Mouse (Mus musculus): Measurements from ENCODE around the gene Gm28047. TPM values are rescaled to one million over a fixed set of nuclear protein-coding genes. Genes with fewer than 3 reads are reported as not detected.
A peak's percentile ranks its signal among the peaks of the same experiment; 100 is the strongest.
"Not testable (repeated sequence)": the region's sequence is repeated elsewhere in the genome, so short reads cannot be mapped to it uniquely, and the experiment has no call there.

Gene Gm28047
- total RNA-seq, 1 experiment from 2014 or later: 1.7 TPM

GRCm38 (mm10) chr15:102624291-102624969, 437 bp downstream of the Gm28047 start:
- ATAC-seq (replicated peaks in 1 of 2; ENCODE audit: insufficient read depth in 1 of 2, low FRiP score in 2 of 2, low TSS enrichment in 1 of 2, low read depth in 1 of 2, poor library complexity in 2 of 2, severe bottlenecking in 2 of 2): peak; percentile 0 to 4; a peak in 1 of 4 replicates

- no peak for ATAC-seq (replicated peaks in 1 of 2; ENCODE audit: insufficient read depth in 1 of 2, low FRiP score in 2 of 2, low TSS enrichment in 1 of 2, low read depth in 1 of 2, poor library complexity in 2 of 2, severe bottlenecking in 2 of 2)
Measured at GRCm38 (mm10) chr15:102623121-102623520, 1.7 kb downstream of the Gm28047 start.

- no peak for ATAC-seq (replicated peaks in 1 of 2; ENCODE audit: insufficient read depth in 1 of 2, low FRiP score in 2 of 2, low TSS enrichment in 1 of 2, low read depth in 1 of 2, poor library complexity in 2 of 2, severe bottlenecking in 2 of 2)
Measured at GRCm38 (mm10) chr15:102622536-102622935, 2.3 kb downstream of the Gm28047 start.

- ATAC-seq (replicated peaks in 1 of 2; ENCODE audit: insufficient read depth in 1 of 2, low FRiP score in 2 of 2, low TSS enrichment in 1 of 2, low read depth in 1 of 2, poor library complexity in 2 of 2, severe bottlenecking in 2 of 2): no peak
Measured at GRCm38 (mm10) chr15:102620765-102621164, 4.1 kb downstream of the Gm28047 start.

- ATAC-seq (replicated peaks in 1 of 2; ENCODE audit: insufficient read depth in 1 of 2, low FRiP score in 2 of 2, low TSS enrichment in 1 of 2, low read depth in 1 of 2, poor library complexity in 2 of 2, severe bottlenecking in 2 of 2): no peak
Measured at GRCm38 (mm10) chr15:102619486-102619885, 5.4 kb downstream of the Gm28047 start.

GRCm38 (mm10) chr15:102617654-102618053, 7.2 kb downstream of the Gm28047 start:
- ATAC-seq (replicated peaks in 1 of 2; ENCODE audit: insufficient read depth in 1 of 2, low FRiP score in 2 of 2, low TSS enrichment in 1 of 2, low read depth in 1 of 2, poor library complexity in 2 of 2, severe bottlenecking in 2 of 2): peak; percentile 67 to 68; a peak in 3 of 4 replicates

- no peak for ATAC-seq (replicated peaks in 1 of 2; ENCODE audit: insufficient read depth in 1 of 2, low FRiP score in 2 of 2, low TSS enrichment in 1 of 2, low read depth in 1 of 2, poor library complexity in 2 of 2, severe bottlenecking in 2 of 2)
Measured at GRCm38 (mm10) chr15:102616174-102616573, 8.7 kb downstream of the Gm28047 start.

GRCm38 (mm10) chr15:102614224-102614623, 10.6 kb downstream of the Gm28047 start:
- no peak for ATAC-seq (replicated peaks in 1 of 2; ENCODE audit: insufficient read depth in 1 of 2, low FRiP score in 2 of 2, low TSS enrichment in 1 of 2, low read depth in 1 of 2, poor library complexity in 2 of 2, severe bottlenecking in 2 of 2)

GRCm38 (mm10) chr15:102612966-102613365, 11.9 kb downstream of the Gm28047 start:
- ATAC-seq (replicated peaks in 1 of 2; ENCODE audit: insufficient read depth in 1 of 2, low FRiP score in 2 of 2, low TSS enrichment in 1 of 2, low read depth in 1 of 2, poor library complexity in 2 of 2, severe bottlenecking in 2 of 2): no peak

- ATAC-seq (replicated peaks in 1 of 2; ENCODE audit: insufficient read depth in 1 of 2, low FRiP score in 2 of 2, low TSS enrichment in 1 of 2, low read depth in 1 of 2, poor library complexity in 2 of 2, severe bottlenecking in 2 of 2): not testable (repeated sequence)
Measured at GRCm38 (mm10) chr15:102608586-102608985, 16.3 kb downstream of the Gm28047 start.

GRCm38 (mm10) chr15:102593996-102594656, 30.7 kb downstream of the Gm28047 start:
- no peak for ATAC-seq (replicated peaks in 1 of 2; ENCODE audit: insufficient read depth in 1 of 2, low FRiP score in 2 of 2, low TSS enrichment in 1 of 2, low read depth in 1 of 2, poor library complexity in 2 of 2, severe bottlenecking in 2 of 2)

- ATAC-seq (replicated peaks in 1 of 2; ENCODE audit: insufficient read depth in 1 of 2, low FRiP score in 2 of 2, low TSS enrichment in 1 of 2, low read depth in 1 of 2, poor library complexity in 2 of 2, severe bottlenecking in 2 of 2): no peak; a peak in 1 of 4 replicates
Measured at GRCm38 (mm10) chr15:102592674-102593073, 32.2 kb downstream of the Gm28047 start.

GRCm38 (mm10) chr15:102590567-102590966, 34.3 kb downstream of the Gm28047 start:
- no peak for ATAC-seq (replicated peaks in 1 of 2; ENCODE audit: insufficient read depth in 1 of 2, low FRiP score in 2 of 2, low TSS enrichment in 1 of 2, low read depth in 1 of 2, poor library complexity in 2 of 2, severe bottlenecking in 2 of 2)

GRCm38 (mm10) chr15:102589826-102590225, 35.0 kb downstream of the Gm28047 start:
- ATAC-seq (replicated peaks in 1 of 2; ENCODE audit: insufficient read depth in 1 of 2, low FRiP score in 2 of 2, low TSS enrichment in 1 of 2, low read depth in 1 of 2, poor library complexity in 2 of 2, severe bottlenecking in 2 of 2): no peak

- no peak for ATAC-seq (replicated peaks in 1 of 2; ENCODE audit: insufficient read depth in 1 of 2, low FRiP score in 2 of 2, low TSS enrichment in 1 of 2, low read depth in 1 of 2, poor library complexity in 2 of 2, severe bottlenecking in 2 of 2)
Measured at GRCm38 (mm10) chr15:102585501-102585900, 39.4 kb downstream of the Gm28047 start.

- no peak for ATAC-seq (replicated peaks in 1 of 2; ENCODE audit: insufficient read depth in 1 of 2, low FRiP score in 2 of 2, low TSS enrichment in 1 of 2, low read depth in 1 of 2, poor library complexity in 2 of 2, severe bottlenecking in 2 of 2)
Measured at GRCm38 (mm10) chr15:102583708-102584383, 41.0 kb downstream of the Gm28047 start.

GRCm38 (mm10) chr15:102581205-102581604, 43.7 kb downstream of the Gm28047 start:
- no peak for ATAC-seq (replicated peaks in 1 of 2; ENCODE audit: insufficient read depth in 1 of 2, low FRiP score in 2 of 2, low TSS enrichment in 1 of 2, low read depth in 1 of 2, poor library complexity in 2 of 2, severe bottlenecking in 2 of 2)

- ATAC-seq (replicated peaks in 1 of 2; ENCODE audit: insufficient read depth in 1 of 2, low FRiP score in 2 of 2, low TSS enrichment in 1 of 2, low read depth in 1 of 2, poor library complexity in 2 of 2, severe bottlenecking in 2 of 2): no peak
Measured at GRCm38 (mm10) chr15:102578351-102578750, 46.5 kb downstream of the Gm28047 start.

Measured in hematopoietic stem cell, adult 5-6 weeks (primary cell).